Comparison of ENCODE assay signal across 8 mouse cellular contexts in genomic region chr2:156179046-156179795, GRCm38 (mm10). TPM values are rescaled to one million over a fixed set of nuclear protein-coding genes. Genes with fewer than 3 reads are reported as not detected.
DNase-seq lines count a peak whose midpoint lies in the region; ATAC-seq and TF ChIP-seq lines count a peak whose summit lies in the region.

No protein-coding gene starts in this region.

- no peaks in the 10 kb centered on the region for H3K27me3 ChIP-seq in heart, embryonic 11.5 days (ENCODE audit: control insufficient read depth, insufficient read depth, low read length)
- H3K27me3 ChIP-seq in kidney, embryonic 16.5 days (ENCODE audit: insufficient read depth, low read length): no peaks in the 10 kb centered on the region
- H3K27me3 ChIP-seq in liver, embryonic 14.5 days (ENCODE audit: control insufficient read depth, insufficient read depth, low read length): no peaks in the 10 kb centered on the region
- H3K27me3 ChIP-seq in stomach, embryonic 15.5 days (replicated peaks): no peaks in the 10 kb centered on the region

- peak overlapping the region; percentile 98 for H3K27ac ChIP-seq in bone marrow, adult 2 months (ENCODE audit: control insufficient read depth, insufficient read depth, low read depth, low read length, poor library complexity)
- H3K27ac ChIP-seq in embryonic fibroblast, embryonic 13.5 days (ENCODE audit: insufficient read depth, low read length): peak overlapping the region; percentile 89
- peak overlapping the region; percentile 97 for H3K27ac ChIP-seq in heart, embryonic 11.5 days (ENCODE audit: low read depth, low read length)
- H3K27ac ChIP-seq in kidney, embryonic 16.5 days (ENCODE audit: low read length): peak overlapping the region; percentile 97
- H3K27ac ChIP-seq in liver, embryonic 14.5 days: peak overlapping the region; percentile 96
- H3K27ac ChIP-seq in stomach, embryonic 15.5 days: peak overlapping the region; percentile 90

- no peak for TF ChIP-seq CTCF in bone marrow, adult 2 months (IDR thresholded peaks at IDR 0.05; ENCODE audit: control insufficient read depth, insufficient read depth, low read length)
- TF ChIP-seq CTCF in embryonic fibroblast, embryonic 13.5 days (IDR thresholded peaks at IDR 0.05; ENCODE audit: borderline replicate concordance, insufficient read depth, low read length): no peak
- TF ChIP-seq CTCF in liver, embryonic 14.5 days (IDR thresholded peaks at IDR 0.05; ENCODE audit: low read depth): peak; percentile 32; the same call in 1 of the 2 replicates

- under 1% methylated on average over 47 of the region's 47 CpGs for whole genome bisulfite sequencing in bone marrow, adult 2 months
- WGBS in heart, embryonic 11.5 days (ENCODE audit: insufficient replicate concordance): under 1% methylated on average over 47 of the region's 47 CpGs
- under 1% methylated on average over 47 of the region's 47 CpGs for WGBS in kidney, embryonic 16.5 days
- WGBS in liver, embryonic 14.5 days (ENCODE audit: insufficient replicate concordance): under 1% methylated on average over 47 of the region's 47 CpGs
- under 1% methylated on average over 47 of the region's 47 CpGs for WGBS in stomach, embryonic 15.5 days

- H3K36me3 ChIP-seq in heart, embryonic 11.5 days (ENCODE audit: control insufficient read depth, insufficient read depth, low read length): peaks cover 7% of the 10 kb centered on the region
- peaks cover 13% of the 10 kb centered on the region for H3K36me3 ChIP-seq in kidney, embryonic 16.5 days (ENCODE audit: insufficient read depth, low read length)
- peaks cover 38% of the 10 kb centered on the region for H3K36me3 ChIP-seq in liver, embryonic 14.5 days (replicated peaks; ENCODE audit: control insufficient read depth, insufficient read depth, low read depth)
- peaks cover 7% of the 10 kb centered on the region; the same call in 1 of the 2 replicates for H3K36me3 ChIP-seq in stomach, embryonic 15.5 days

- peak overlapping the region; percentile 88 for H3K4me2 ChIP-seq in heart, embryonic 11.5 days
- peak overlapping the region; percentile 89 for H3K4me2 ChIP-seq in kidney, embryonic 16.5 days (replicated peaks; ENCODE audit: low read depth, low read length)
- peak overlapping the region; percentile 80 for H3K4me2 ChIP-seq in liver, embryonic 14.5 days (ENCODE audit: low read depth)
- peak overlapping the region; percentile 71 for H3K4me2 ChIP-seq in stomach, embryonic 15.5 days

- peak; percentile 60 for ATAC-seq in heart, embryonic 11.5 days (replicated peaks; ENCODE audit: insufficient number of reproducible peaks, low FRiP score, low TSS enrichment)
- ATAC-seq in kidney, embryonic 16.5 days (ENCODE audit: low FRiP score, low TSS enrichment): peak; percentile 66
- ATAC-seq in liver, embryonic 14.5 days (ENCODE audit: insufficient read depth): peak; percentile 39
- ATAC-seq in stomach, embryonic 15.5 days (ENCODE audit: insufficient read depth, low FRiP score, low read depth): peak; percentile 47

- peak overlapping the region; percentile 100 for H3K9ac ChIP-seq in heart, embryonic 11.5 days (ENCODE audit: low read depth, low read length)
- H3K9ac ChIP-seq in kidney, embryonic 16.5 days (replicated peaks; ENCODE audit: low read length): peak overlapping the region; percentile 100
- peak overlapping the region; percentile 99 for H3K9ac ChIP-seq in liver, embryonic 14.5 days (replicated peaks)
- H3K9ac ChIP-seq in stomach, embryonic 15.5 days: peak overlapping the region; percentile 99

- H3K9me3 ChIP-seq in heart, embryonic 11.5 days (replicated peaks; ENCODE audit: control insufficient read depth, low read length): no peaks in the 10 kb centered on the region
- H3K9me3 ChIP-seq in kidney, embryonic 16.5 days (ENCODE audit: low read length): no peaks in the 10 kb centered on the region
- H3K9me3 ChIP-seq in liver, embryonic 14.5 days (ENCODE audit: control insufficient read depth, low read length): no peaks in the 10 kb centered on the region
- no peaks in the 10 kb centered on the region for H3K9me3 ChIP-seq in stomach, embryonic 15.5 days

- TF ChIP-seq EP300 in liver, embryonic 14.5 days (IDR thresholded peaks at IDR 0.05; ENCODE audit: low read depth): no peak

- DNase-seq in B cell, adult 2 months: peak; percentile 89 to 90
- peak; percentile 64 to 72 (median 65) for DNase-seq in liver, embryonic 14.5 days (ENCODE audit: low read depth in 3 of 3, low spot score in 3 of 3)
- peak; percentile 81 for DNase-seq in neural tube, embryonic 10.5 days (ENCODE audit: extremely low spot score, low spot score)

- H3K4me3 ChIP-seq in bone marrow, adult 2 months (replicated peaks; ENCODE audit: control insufficient read depth, low read depth, low read length): peak overlapping the region; percentile 94
- peak overlapping the region; percentile 92 for H3K4me3 ChIP-seq in embryonic fibroblast, embryonic 13.5 days (ENCODE audit: insufficient read depth, low read length)
- H3K4me3 ChIP-seq in heart, embryonic 11.5 days (ENCODE audit: low read depth, low read length): peak overlapping the region; percentile 99
- peak overlapping the region; percentile 100 for H3K4me3 ChIP-seq in kidney, embryonic 16.5 days (ENCODE audit: low read length)
- H3K4me3 ChIP-seq in liver, embryonic 14.5 days (ENCODE audit: insufficient read depth in 1 of 2, low read depth in 2 of 2, low read length in 2 of 2): peak overlapping the region; percentile 82 to 85
- peak overlapping the region; percentile 78 for H3K4me3 ChIP-seq in stomach, embryonic 15.5 days (replicated peaks)

- TF ChIP-seq POLR2A in bone marrow, adult 2 months (IDR thresholded peaks at IDR 0.05; ENCODE audit: borderline replicate concordance, control insufficient read depth, low read depth, low read length): peak; percentile 89
- TF ChIP-seq POLR2A in embryonic fibroblast, embryonic 13.5 days (IDR thresholded peaks at IDR 0.05; ENCODE audit: low read depth, low read length): 0 out of 2 replicates have a peak, but pooled peaks have one; percentile 44

- H3K4me1 ChIP-seq in bone marrow, adult 2 months (ENCODE audit: control insufficient read depth, insufficient read depth, low read length): peaks cover 2% of the 10 kb centered on the region
- H3K4me1 ChIP-seq in embryonic fibroblast, embryonic 13.5 days (ENCODE audit: control insufficient read depth, insufficient read depth, low read length): peaks cover 3% of the 10 kb centered on the region; the same call in 1 of the 2 replicates
- peaks cover 16% of the 10 kb centered on the region for H3K4me1 ChIP-seq in heart, embryonic 11.5 days (ENCODE audit: control insufficient read depth, insufficient read depth, low read length)
- peaks cover 21% of the 10 kb centered on the region for H3K4me1 ChIP-seq in kidney, embryonic 16.5 days (ENCODE audit: insufficient read depth, low read length)
- peaks cover 9 to 19% of the 10 kb centered on the region in 2 experiments for H3K4me1 ChIP-seq in liver, embryonic 14.5 days (replicated peaks; ENCODE audit: control insufficient read depth in 2 of 2, insufficient read depth in 2 of 2, low read length in 1 of 2)
- peaks cover 22% of the 10 kb centered on the region for H3K4me1 ChIP-seq in stomach, embryonic 15.5 days

RNA-seq across cellular contexts. Expression of gene Rbm39, which starts 0.8 kb away (rescaled TPM):
- 221 and 329 TPM in 2 replicates for polyA plus RNA-seq in bone marrow, adult 2 months (2011; ENCODE audit: insufficient read depth, insufficient read length, low replicate concordance, missing spikeins)
- polyA plus RNA-seq in embryonic fibroblast, embryonic 13.5 days (2011; ENCODE audit: insufficient read length, low read depth, missing spikeins): 391 and 520 TPM in 2 replicates
- polyA plus RNA-seq in heart, embryonic 11.5 days (2014; fragmentation: Nextera tagmentation; extraction: Ambion mirVana): 465 and 476 TPM in 2 replicates
- polyA plus RNA-seq in kidney, embryonic 16.5 days (2015; fragmentation: Nextera tagmentation; extraction: Ambion mirVana): 569 and 661 TPM in 2 replicates
- polyA plus RNA-seq in liver, embryonic 14.5 days (2012; rRNA removed): 46.5 and 69.5 TPM in 2 replicates
- polyA plus RNA-seq in liver, embryonic 14.5 days (2014; fragmentation: Nextera tagmentation; extraction: Ambion mirVana): 207 and 223 TPM in 2 replicates
- polyA plus RNA-seq in stomach, embryonic 15.5 days (2015; fragmentation: Nextera tagmentation; extraction: Ambion mirVana): 585 and 589 TPM in 2 replicates

RNA-seq across cellular contexts. Expression of gene Phf20, which starts 17.0 kb away (rescaled TPM):
- polyA plus RNA-seq in bone marrow, adult 2 months (2011; ENCODE audit: insufficient read depth, insufficient read length, low replicate concordance, missing spikeins): 11.9 and 20.8 TPM in 2 replicates
- 32.3 and 39.4 TPM in 2 replicates for polyA plus RNA-seq in embryonic fibroblast, embryonic 13.5 days (2011; ENCODE audit: insufficient read length, low read depth, missing spikeins)
- polyA plus RNA-seq in heart, embryonic 11.5 days (2014; fragmentation: Nextera tagmentation; extraction: Ambion mirVana): 61.1 and 62.7 TPM in 2 replicates
- 68.2 and 82.5 TPM in 2 replicates for polyA plus RNA-seq in kidney, embryonic 16.5 days (2015; fragmentation: Nextera tagmentation; extraction: Ambion mirVana)
- 2.6 and 2.9 TPM in 2 replicates for polyA plus RNA-seq in liver, embryonic 14.5 days (2012; rRNA removed)
- 10.1 and 12.7 TPM in 2 replicates for polyA plus RNA-seq in liver, embryonic 14.5 days (2014; fragmentation: Nextera tagmentation; extraction: Ambion mirVana)
- 55.5 and 69.4 TPM in 2 replicates for polyA plus RNA-seq in stomach, embryonic 15.5 days (2015; fragmentation: Nextera tagmentation; extraction: Ambion mirVana)

RNA-seq across cellular contexts. Expression of gene Nfs1, which starts 35.2 kb away (rescaled TPM):
- 13.1 and 24.7 TPM in 2 replicates for polyA plus RNA-seq in bone marrow, adult 2 months (2011; ENCODE audit: insufficient read depth, insufficient read length, low replicate concordance, missing spikeins)
- polyA plus RNA-seq in embryonic fibroblast, embryonic 13.5 days (2011; ENCODE audit: insufficient read length, low read depth, missing spikeins): 30.2 and 37.7 TPM in 2 replicates
- 55.7 and 58.2 TPM in 2 replicates for polyA plus RNA-seq in heart, embryonic 11.5 days (2014; fragmentation: Nextera tagmentation; extraction: Ambion mirVana)
- 56.1 and 60.1 TPM in 2 replicates for polyA plus RNA-seq in kidney, embryonic 16.5 days (2015; fragmentation: Nextera tagmentation; extraction: Ambion mirVana)
- polyA plus RNA-seq in liver, embryonic 14.5 days (2012; rRNA removed): 37.3 and 40.9 TPM in 2 replicates
- polyA plus RNA-seq in liver, embryonic 14.5 days (2014; fragmentation: Nextera tagmentation; extraction: Ambion mirVana): 55.3 and 62.5 TPM in 2 replicates
- 50.0 and 54.2 TPM in 2 replicates for polyA plus RNA-seq in stomach, embryonic 15.5 days (2015; fragmentation: Nextera tagmentation; extraction: Ambion mirVana)

RNA-seq across cellular contexts. Expression of gene Romo1, which starts 35.4 kb away (rescaled TPM):
- polyA plus RNA-seq in bone marrow, adult 2 months (2011; ENCODE audit: insufficient read depth, insufficient read length, low replicate concordance, missing spikeins): 109 and 111 TPM in 2 replicates
- polyA plus RNA-seq in embryonic fibroblast, embryonic 13.5 days (2011; ENCODE audit: insufficient read length, low read depth, missing spikeins): 185 TPM in 2 replicates
- 428 and 430 TPM in 2 replicates for polyA plus RNA-seq in heart, embryonic 11.5 days (2014; fragmentation: Nextera tagmentation; extraction: Ambion mirVana)
- polyA plus RNA-seq in kidney, embryonic 16.5 days (2015; fragmentation: Nextera tagmentation; extraction: Ambion mirVana): 361 and 371 TPM in 2 replicates
- 123 and 181 TPM in 2 replicates for polyA plus RNA-seq in liver, embryonic 14.5 days (2012; rRNA removed)
- 248 and 249 TPM in 2 replicates for polyA plus RNA-seq in liver, embryonic 14.5 days (2014; fragmentation: Nextera tagmentation; extraction: Ambion mirVana)
- polyA plus RNA-seq in stomach, embryonic 15.5 days (2015; fragmentation: Nextera tagmentation; extraction: Ambion mirVana): 350 and 376 TPM in 2 replicates

RNA-seq across cellular contexts. Expression of gene Gm28036, which starts 52.3 kb away (rescaled TPM):
- 5.8 and 24.5 TPM in 2 replicates for polyA plus RNA-seq in bone marrow, adult 2 months (2011; ENCODE audit: insufficient read depth, insufficient read length, low replicate concordance, missing spikeins)
- polyA plus RNA-seq in embryonic fibroblast, embryonic 13.5 days (2011; ENCODE audit: insufficient read length, low read depth, missing spikeins): 29.0 and 29.7 TPM in 2 replicates
- 11.6 and 14.1 TPM in 2 replicates for polyA plus RNA-seq in heart, embryonic 11.5 days (2014; fragmentation: Nextera tagmentation; extraction: Ambion mirVana)
- 22.0 and 26.5 TPM in 2 replicates for polyA plus RNA-seq in kidney, embryonic 16.5 days (2015; fragmentation: Nextera tagmentation; extraction: Ambion mirVana)
- 1.9 and 3.9 TPM in 2 replicates for polyA plus RNA-seq in liver, embryonic 14.5 days (2012; rRNA removed)
- polyA plus RNA-seq in liver, embryonic 14.5 days (2014; fragmentation: Nextera tagmentation; extraction: Ambion mirVana): 5.1 and 5.5 TPM in 2 replicates
- 12.6 and 12.9 TPM in 2 replicates for polyA plus RNA-seq in stomach, embryonic 15.5 days (2015; fragmentation: Nextera tagmentation; extraction: Ambion mirVana)

Comparison
In these comparisons a context has a peak if more than half of its experiments do, and no peak if none do; other contexts are left out.
1. Peak in every context shown above with its lines: DNase-seq, ATAC-seq, H3K4me3 ChIP-seq and H3K27ac ChIP-seq.